Mouse (Mus musculus) embryonic facial prominence, embryonic 10.5 days (tissue): Measurements from ENCODE around the gene Tspear. TPM values are rescaled to one million over a fixed set of nuclear protein-coding genes. Genes with fewer than 3 reads are reported as not detected.

ENCODE experiments used
- DNase-seq: peaks from one replicate; pipeline ENCODE4 v3.0.0-alpha.2; 2017; ENCODE audit warnings: low spot score
- H3K27ac ChIP-seq: fragments of 300-500 bp; sonication (generic); replicated peaks from 2 replicates; pipeline ENCODE4 v1.5.1; 2016; ENCODE audit warnings: mild to moderate bottlenecking
- H3K27me3 ChIP-seq: fragments of 300-500 bp; sonication (generic); replicated peaks from 2 replicates; pipeline ENCODE4 v1.6.1; 2016; ENCODE audit warnings: low read depth, mild to moderate bottlenecking; ENCODE audit not compliant: poor library complexity, severe bottlenecking
- H3K36me3 ChIP-seq: fragments of 300-500 bp; sonication (generic); replicated peaks from 2 replicates; pipeline ENCODE4 v1.6.1; 2016; ENCODE audit warnings: mild to moderate bottlenecking, moderate library complexity
- H3K4me1 ChIP-seq: fragments of 300-500 bp; sonication (generic); 2 replicates; pipeline ENCODE4 v1.6.1; 2016
- H3K4me3 ChIP-seq: fragments of 300-500 bp; sonication (generic); 2 replicates; pipeline ENCODE4 v1.5.1; 2016; ENCODE audit warnings: mild to moderate bottlenecking, moderate library complexity
- H3K9me3 ChIP-seq: fragments of 300-500 bp; sonication (generic); 2 replicates; pipeline ENCODE4 v1.6.1; 2016; ENCODE audit warnings: mild to moderate bottlenecking
- WGBS: fragments of 180-500 bp; shearing (Covaris S2); methylation state at CpG from one replicate; pipeline ENCODE4 v1.1.7; 2016; 5-methylcytosine and 5-hydroxymethylcytosine counted together
- polyA plus RNA-seq: library from polyadenylated mRNA; unstranded; fragments of >200 nt; fragmentation: Nextera tagmentation; extraction: Ambion mirVana; gene quantifications from 2 replicates; pipeline ENCODE4 v1.2.1, GENCODE M21; 2016

Tspear gene
- polyA plus RNA-seq, 1 experiment from 2014 or later, result 0.97 TPM

GRCm38 (mm10) chr10:77864067-77864761 lies 177.8 kb downstream of the Tspear start:
- Histone ChIP-seq H3K36me3 (no peaks in the 10 kb centered on the region), H3K4me1 (peaks cover 10% of the 10 kb centered on the region), H3K27ac (peak overlapping the region; percentile 61; the same call in 1 of the 2 replicates), H3K27me3 (no peaks in the 10 kb centered on the region), H3K4me3 (peak overlapping the region; percentile 51), H3K9me3 (no peaks in the 10 kb centered on the region)
- DNase-seq, result peak; percentile 71
- WGBS, result 38% methylated on average over 14 of the region's 14 CpGs

GRCm38 (mm10) chr10:77864762-77865143 lies 178.4 kb downstream of the Tspear start:
- WGBS, result 26% methylated on average over 11 of the region's 11 CpGs
- Histone ChIP-seq H3K27ac (peak overlapping the region; percentile 61; the same call in 1 of the 2 replicates), H3K4me3 (peak overlapping the region; percentile 51), H3K4me1 (peaks cover 10% of the 10 kb centered on the region), H3K9me3 (no peaks in the 10 kb centered on the region), H3K27me3 (no peaks in the 10 kb centered on the region), H3K36me3 (no peaks in the 10 kb centered on the region)
- DNase-seq, result no peak

DNA sequence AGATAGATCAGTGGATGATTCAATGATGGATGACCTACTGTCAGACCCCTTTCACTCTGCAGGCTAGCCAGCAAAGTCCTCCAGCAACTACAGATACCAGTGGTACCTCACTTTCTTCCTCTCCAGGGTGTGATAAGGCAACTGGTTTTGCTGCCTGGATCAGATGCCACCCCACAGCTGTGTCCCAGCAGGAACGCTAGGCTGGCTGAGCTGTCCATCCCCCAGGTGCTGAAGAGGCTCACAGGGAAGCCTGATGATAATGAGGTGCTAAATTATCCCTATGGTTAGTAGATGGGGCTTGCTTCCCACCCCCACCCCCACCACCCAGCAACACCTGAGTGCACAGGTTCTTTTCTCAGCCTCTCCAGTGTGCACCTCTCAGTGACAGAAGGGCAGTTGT lies 181.2 kb downstream of the Tspear start:
- 14% methylated on average over 1 of the region's 1 CpGs for whole genome bisulfite sequencing
- H3K27ac ChIP-seq, result no peak overlapping the region
- no peak overlapping the region for H3K4me3 ChIP-seq
- no peaks in the 10 kb centered on the region for H3K9me3 ChIP-seq
- DNase-seq, result peak; percentile 26
- H3K27me3 ChIP-seq, result no peaks in the 10 kb centered on the region
- peaks cover 10% of the 10 kb centered on the region for H3K4me1 ChIP-seq
- H3K36me3 ChIP-seq, result no peaks in the 10 kb centered on the region

DNA sequence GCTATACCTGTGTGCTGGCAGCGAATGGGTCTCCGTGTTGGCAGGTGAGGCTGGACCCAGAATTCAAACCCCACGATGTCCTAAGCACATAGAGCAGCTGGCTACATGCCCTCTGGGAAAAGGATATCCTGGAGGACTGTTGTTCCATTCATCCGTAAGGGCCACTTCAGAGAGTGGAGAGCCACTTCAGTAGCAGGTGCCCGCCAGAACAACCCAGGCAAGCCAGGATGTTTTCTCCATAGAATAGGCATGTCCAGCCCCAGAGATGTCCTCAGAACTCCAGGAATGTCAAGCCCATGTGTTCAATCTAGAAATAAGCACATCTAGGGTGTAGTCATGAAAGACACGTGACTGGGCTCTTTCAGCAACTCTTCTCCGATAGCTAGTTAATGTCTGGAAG lies 183.3 kb downstream of the Tspear start:
- no peak for DNase-seq
- H3K9me3 ChIP-seq, result no peaks in the 10 kb centered on the region
- 90% methylated on average over 7 of the region's 7 CpGs for WGBS
- H3K27ac ChIP-seq, result no peak overlapping the region
- no peaks in the 10 kb centered on the region for H3K36me3 ChIP-seq
- no peaks in the 10 kb centered on the region for H3K27me3 ChIP-seq
- no peak overlapping the region for H3K4me3 ChIP-seq
- peaks cover 6% of the 10 kb centered on the region for H3K4me1 ChIP-seq

GRCm38 (mm10) chr10:77878985-77879384 lies 192.6 kb downstream of the Tspear start:
- WGBS, result 63% methylated on average over 6 of the region's 6 CpGs
- peaks cover 4% of the 10 kb centered on the region; the same call in 1 of the 2 replicates for H3K4me1 ChIP-seq
- H3K4me3 ChIP-seq, result no peak overlapping the region
- DNase-seq, result peak; percentile 15
- H3K9me3 ChIP-seq, result no peaks in the 10 kb centered on the region
- no peaks in the 10 kb centered on the region for H3K36me3 ChIP-seq
- no peak overlapping the region for H3K27ac ChIP-seq
- no peaks in the 10 kb centered on the region for H3K27me3 ChIP-seq

DNA sequence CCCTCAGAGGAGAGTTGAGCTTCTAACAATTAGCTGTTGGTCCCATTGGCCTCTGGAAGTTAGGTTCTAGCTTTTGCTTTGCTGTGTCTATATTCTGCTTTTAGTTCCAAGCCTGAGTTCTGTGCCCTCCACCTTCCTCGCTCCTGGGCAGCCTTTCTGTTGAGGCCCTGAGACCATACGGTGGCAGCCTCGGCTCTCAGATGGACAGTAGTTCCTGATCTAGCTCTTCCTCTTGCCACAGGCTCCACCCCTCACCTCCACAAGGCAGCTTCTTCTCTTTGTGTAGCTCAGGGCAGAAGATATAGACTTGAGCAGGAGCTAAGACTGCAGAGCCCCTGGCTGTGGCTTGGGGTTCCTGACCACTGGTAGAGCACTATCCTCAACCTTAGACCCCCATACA lies 193.9 kb downstream of the Tspear start:
- no peak overlapping the region for H3K27ac ChIP-seq
- WGBS, result 79% methylated on average over 3 of the region's 3 CpGs
- no peak for DNase-seq
- H3K36me3 ChIP-seq, result no peaks in the 10 kb centered on the region
- H3K4me3 ChIP-seq, result no peak overlapping the region
- peaks cover 4% of the 10 kb centered on the region; the same call in 1 of the 2 replicates for H3K4me1 ChIP-seq
- H3K27me3 ChIP-seq, result no peaks in the 10 kb centered on the region
- H3K9me3 ChIP-seq, result no peaks in the 10 kb centered on the region

DNA sequence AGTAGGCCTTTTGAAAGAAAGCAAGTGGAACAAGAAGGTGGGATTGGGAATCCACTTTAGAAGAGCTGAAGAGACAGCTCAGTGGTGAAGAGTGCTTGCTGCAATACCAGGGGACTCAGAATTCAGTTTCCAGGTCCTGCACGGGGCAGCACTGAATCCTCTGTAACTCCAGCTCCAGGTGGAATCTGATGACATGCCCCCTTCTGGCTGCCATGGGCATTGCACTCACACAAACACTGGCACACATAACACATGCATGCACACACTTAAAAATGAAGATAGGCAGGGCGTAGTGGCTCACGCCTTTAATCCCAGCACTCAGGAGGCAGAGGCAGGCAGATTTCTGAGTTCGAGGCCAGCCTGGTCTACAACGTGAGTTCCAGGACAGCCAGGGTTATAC lies 196.2 kb downstream of the Tspear start:
- 83% methylated on average over 5 of the region's 5 CpGs for WGBS
- no peak for DNase-seq
- H3K4me1 ChIP-seq, result no peaks in the 10 kb centered on the region

GRCm38 (mm10) chr10:77886007-77886747 lies 199.8 kb downstream of the Tspear start:
- DNase-seq, result peak; percentile 48

More for the DNA sequence above, 196.2 kb downstream of the Tspear start:
- Histone ChIP-seq H3K36me3 (no peaks in the 10 kb centered on the region), H3K9me3 (no peaks in the 10 kb centered on the region), H3K27ac (no peak overlapping the region), H3K4me3 (no peak overlapping the region), H3K27me3 (no peaks in the 10 kb centered on the region)

GRCm38 (mm10) chr10:77890987-77891565 lies 204.7 kb downstream of the Tspear start:
- 85% methylated on average over 8 of the region's 8 CpGs for WGBS
- Histone ChIP-seq H3K36me3 (no peaks in the 10 kb centered on the region), H3K4me3 (no peak overlapping the region), H3K9me3 (peaks cover 7% of the 10 kb centered on the region; the same call in 1 of the 2 replicates), H3K4me1 (no peaks in the 10 kb centered on the region), H3K27me3 (no peaks in the 10 kb centered on the region), H3K27ac (no peak overlapping the region)
- DNase-seq, result no peak

More at GRCm38 (mm10) chr10:77886007-77886747, 199.8 kb downstream of the Tspear start:
- H3K4me3 ChIP-seq, result no peak overlapping the region
- WGBS, result 58% methylated on average over 12 of the region's 12 CpGs
- no peaks in the 10 kb centered on the region for H3K36me3 ChIP-seq
- H3K4me1 ChIP-seq, result no peaks in the 10 kb centered on the region
- no peaks in the 10 kb centered on the region for H3K27me3 ChIP-seq
- H3K27ac ChIP-seq, result no peak overlapping the region
- peaks cover 7% of the 10 kb centered on the region; the same call in 1 of the 2 replicates for H3K9me3 ChIP-seq

GRCm38 (mm10) chr10:77895562-77895961 lies 209.2 kb downstream of the Tspear start:
- Histone ChIP-seq H3K4me3 (no peak overlapping the region), H3K4me1 (no peaks in the 10 kb centered on the region), H3K27ac (no peak overlapping the region), H3K27me3 (peaks cover 8% of the 10 kb centered on the region), H3K9me3 (no peaks in the 10 kb centered on the region), H3K36me3 (no peaks in the 10 kb centered on the region)
- no peak for DNase-seq
- 62% methylated on average over 5 of the region's 5 CpGs for WGBS

DNA sequence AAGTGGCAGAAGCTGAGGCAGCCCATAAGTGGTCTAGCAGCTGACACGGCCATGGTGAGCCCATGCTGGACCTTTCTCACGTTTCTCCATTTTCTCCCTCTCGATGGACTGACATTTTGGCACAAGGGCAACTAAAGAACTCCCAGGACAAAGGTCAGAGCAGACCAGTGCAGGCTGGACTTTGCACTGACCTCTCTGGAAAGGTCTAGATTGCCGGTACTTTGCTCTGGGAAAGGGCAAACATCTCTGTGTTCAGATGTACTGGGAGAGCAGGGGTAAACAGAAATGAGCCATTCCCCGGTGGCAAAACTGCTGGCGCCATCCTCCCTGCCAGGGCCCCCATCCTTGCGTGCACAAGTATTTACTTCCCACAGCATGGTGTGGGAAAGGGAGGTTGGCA lies 213.8 kb downstream of the Tspear start:
- Histone ChIP-seq H3K4me1 (peaks cover 23% of the 10 kb centered on the region), H3K36me3 (no peaks in the 10 kb centered on the region), H3K9me3 (no peaks in the 10 kb centered on the region), H3K27me3 (peaks cover 25% of the 10 kb centered on the region), H3K27ac (no peak overlapping the region), H3K4me3 (no peak overlapping the region)
- 81% methylated on average over 7 of the region's 7 CpGs for WGBS
- no peak for DNase-seq

DNA sequence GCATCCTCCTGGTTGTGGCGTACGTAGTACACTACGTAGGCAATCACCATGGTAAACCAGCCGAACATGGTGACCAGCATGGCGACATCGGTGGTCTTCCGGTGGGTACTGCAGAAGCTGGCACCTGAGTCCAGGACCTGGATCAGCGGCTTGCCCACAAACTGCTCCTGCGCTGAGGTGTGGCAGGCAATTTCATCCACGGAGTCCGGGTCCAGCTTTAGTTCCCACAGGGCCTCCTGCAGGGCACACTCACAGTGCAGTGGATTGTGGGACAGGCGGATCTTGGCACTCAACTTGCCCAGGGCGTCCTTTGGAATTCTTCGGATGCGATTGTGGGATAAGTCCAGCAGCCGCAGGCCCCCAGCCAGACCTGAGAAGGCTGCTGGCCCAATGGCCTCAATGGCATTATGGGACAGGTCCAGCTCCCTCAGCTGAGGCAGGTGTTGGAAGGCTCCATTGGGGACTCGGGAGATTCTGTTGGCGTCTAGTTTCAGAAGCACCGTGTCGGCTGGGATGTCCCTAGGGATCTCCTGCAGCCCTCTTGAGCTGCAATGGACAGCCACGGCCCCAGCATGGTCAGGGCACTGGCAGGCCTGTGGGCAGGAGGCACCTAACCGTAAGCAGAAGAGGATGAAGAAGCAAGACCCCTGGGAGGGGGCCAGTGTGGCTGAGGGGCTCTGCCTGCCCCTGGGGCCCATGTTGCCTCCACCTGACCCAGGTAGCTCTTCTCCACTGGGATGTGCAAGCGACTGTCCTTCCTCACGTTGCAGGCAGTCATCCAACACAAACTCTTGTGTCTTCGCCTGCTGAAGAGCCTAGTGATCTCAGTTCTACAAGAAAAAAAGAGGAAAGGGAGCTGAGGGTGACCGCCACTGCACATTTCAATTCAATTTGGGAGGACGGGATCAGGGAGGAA lies 214.8 kb downstream of the Tspear start:
- WGBS, result 85% methylated on average over 27 of the region's 27 CpGs
- H3K27me3 ChIP-seq, result peaks cover 25% of the 10 kb centered on the region
- H3K36me3 ChIP-seq, result no peaks in the 10 kb centered on the region
- DNase-seq, result no peak
- no peak overlapping the region for H3K27ac ChIP-seq
- H3K4me3 ChIP-seq, result peak overlapping the region; percentile 77
- H3K4me1 ChIP-seq, result peaks cover 23% of the 10 kb centered on the region
- H3K9me3 ChIP-seq, result no peaks in the 10 kb centered on the region
